Mouse (Mus musculus): Measurements from ENCODE around the gene Greb1. TPM values are rescaled to one million over a fixed set of nuclear protein-coding genes. Genes with fewer than 3 reads are reported as not detected.

Greb1 gene
- polyA plus RNA-seq, 2 experiments, result 0.41 to 1.1 TPM

- Histone ChIP-seq H3K27me3 (ENCODE audit: control insufficient read depth, insufficient read depth, low read length) (no peaks in the 10 kb centered on the region), H3K9ac (replicated peaks) (no peak overlapping the region)
- 68% methylated on average over 1 of the region's 1 CpGs for WGBS (ENCODE audit: insufficient replicate concordance)
Measured at GRCm38 (mm10) chr12:16630866-16631185, 169.9 kb downstream of the Greb1 start.

DNA sequence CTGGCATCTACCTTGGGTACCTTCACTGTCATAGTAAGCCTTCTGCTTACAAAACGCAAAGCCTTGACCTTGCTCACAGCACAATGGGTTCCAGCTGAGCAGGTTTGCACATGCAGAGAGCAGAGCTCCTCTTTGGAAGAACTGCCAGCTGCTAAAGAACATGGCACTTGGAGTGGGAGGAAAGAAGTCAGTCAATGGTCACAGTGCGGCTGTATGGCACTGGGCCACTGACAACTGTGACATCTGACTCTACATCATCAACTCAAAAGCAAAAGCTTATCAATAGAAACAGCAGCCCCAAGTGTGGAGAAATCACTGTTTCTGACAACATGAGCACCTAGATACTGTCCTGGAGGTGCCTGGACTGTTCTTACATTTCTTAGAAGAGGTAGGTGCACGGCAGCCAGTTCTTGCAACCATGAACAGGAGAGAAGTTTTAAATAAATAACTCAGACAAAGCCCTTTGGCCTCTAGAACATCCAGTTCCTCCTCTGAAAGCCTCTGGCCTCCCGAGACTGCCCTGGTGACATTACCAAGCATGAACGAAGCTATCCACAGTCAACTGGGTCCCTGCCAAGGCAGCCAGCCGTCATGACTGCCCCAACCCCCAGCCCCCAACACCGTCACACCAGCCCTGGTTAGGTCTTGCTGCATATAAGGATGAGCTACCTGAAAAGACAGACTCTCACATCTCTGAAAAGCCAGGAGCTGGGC lies 170.4 kb downstream of the Greb1 start:
- Histone ChIP-seq H3K4me3 (ENCODE audit: insufficient read depth in 1 of 2, low read depth in 2 of 2, low read length in 2 of 2) (no peak overlapping the region), H3K36me3 (replicated peaks; ENCODE audit: control insufficient read depth, insufficient read depth, low read depth) (no peaks in the 10 kb centered on the region), H3K27ac (no peak overlapping the region), H3K9ac (replicated peaks) (no peak overlapping the region), H3K9me3 (ENCODE audit: control insufficient read depth, low read length) (no peaks in the 10 kb centered on the region), H3K4me1 (replicated peaks; ENCODE audit: control insufficient read depth in 2 of 2, insufficient read depth in 2 of 2, low read length in 1 of 2) (no peaks in the 10 kb centered on the region), H3K4me2 (ENCODE audit: low read depth) (no peak overlapping the region), H3K27me3 (ENCODE audit: control insufficient read depth, insufficient read depth, low read length) (no peaks in the 10 kb centered on the region)
- no peak for ATAC-seq (ENCODE audit: insufficient read depth)
- TF ChIP-seq EP300 (IDR thresholded peaks at IDR 0.05; ENCODE audit: low read depth) (no peak), CTCF (IDR thresholded peaks at IDR 0.05; ENCODE audit: low read depth) (no peak)
- no peak for DNase-seq (ENCODE audit: low read depth in 3 of 3, low spot score in 3 of 3)
- WGBS (ENCODE audit: insufficient replicate concordance), result 52% methylated on average over 7 of the region's 7 CpGs

More at GRCm38 (mm10) chr12:16630866-16631185, 169.9 kb downstream of the Greb1 start:
- no peaks in the 10 kb centered on the region for H3K36me3 ChIP-seq (replicated peaks; ENCODE audit: control insufficient read depth, insufficient read depth, low read depth)
- H3K4me1 ChIP-seq (replicated peaks; ENCODE audit: control insufficient read depth in 2 of 2, insufficient read depth in 2 of 2, low read length in 1 of 2), result no peaks in the 10 kb centered on the region
- TF ChIP-seq EP300 (IDR thresholded peaks at IDR 0.05; ENCODE audit: low read depth) (no peak), CTCF (IDR thresholded peaks at IDR 0.05; ENCODE audit: low read depth) (no peak)
- no peak for ATAC-seq (ENCODE audit: insufficient read depth)
- H3K4me2 ChIP-seq (ENCODE audit: low read depth), result no peak overlapping the region
- no peak for DNase-seq (ENCODE audit: low read depth in 3 of 3, low spot score in 3 of 3)
- H3K4me3 ChIP-seq (ENCODE audit: insufficient read depth in 1 of 2, low read depth in 2 of 2, low read length in 2 of 2), result no peak overlapping the region
- H3K9me3 ChIP-seq (ENCODE audit: control insufficient read depth, low read length), result no peaks in the 10 kb centered on the region
- no peak overlapping the region for H3K27ac ChIP-seq

Small RNA genes within 50 kb of the gene (microRNA-seq; reads per million reads assigned to microRNA genes)
- gene Gm44305, result not detected

Other genes with a start within 250 kb of the Greb1 start
- 5.5 and 5.8 TPM in 2 replicates for gene Lpin1, start 189.9 kb downstream of the Greb1 start, polyA plus RNA-seq (2012; rRNA removed)
- 4.8 and 6.2 TPM in 2 replicates for gene Lpin1, start 189.9 kb downstream of the Greb1 start, polyA plus RNA-seq (2014; fragmentation: Nextera tagmentation; extraction: Ambion mirVana)
- gene Ntsr2, start 147.5 kb downstream of the Greb1 start, polyA plus RNA-seq (2012; rRNA removed), result not detected in 2 replicates
- not detected in 2 replicates for gene Ntsr2, start 147.5 kb downstream of the Greb1 start, polyA plus RNA-seq (2014; fragmentation: Nextera tagmentation; extraction: Ambion mirVana)
- 12.1 and 14.3 TPM in 2 replicates for gene E2f6, start 10.1 kb upstream of the Greb1 start, polyA plus RNA-seq (2012; rRNA removed)
- gene E2f6, start 10.1 kb upstream of the Greb1 start, polyA plus RNA-seq (2014; fragmentation: Nextera tagmentation; extraction: Ambion mirVana), result 15.5 and 17.7 TPM in 2 replicates
- gene Rock2, start 94.0 kb upstream of the Greb1 start, polyA plus RNA-seq (2012; rRNA removed), result 3.7 and 5.7 TPM in 2 replicates
- gene Rock2, start 94.0 kb upstream of the Greb1 start, polyA plus RNA-seq (2014; fragmentation: Nextera tagmentation; extraction: Ambion mirVana), result 5.1 and 6.6 TPM in 2 replicates
- gene Pqlc3, start 199.5 kb upstream of the Greb1 start, polyA plus RNA-seq (2012; rRNA removed), result 3.0 and 3.3 TPM in 2 replicates
- gene Pqlc3, start 199.5 kb upstream of the Greb1 start, polyA plus RNA-seq (2014; fragmentation: Nextera tagmentation; extraction: Ambion mirVana), result 4.6 and 5.0 TPM in 2 replicates
- gene 2410004P03Rik, start 210.8 kb upstream of the Greb1 start, polyA plus RNA-seq (2012; rRNA removed), result 0.02 and 0.05 TPM in 2 replicates
- gene 2410004P03Rik, start 210.8 kb upstream of the Greb1 start, polyA plus RNA-seq (2014; fragmentation: Nextera tagmentation; extraction: Ambion mirVana), result 0.03 TPM in 1 of 2 replicates, not detected in the other

Data from liver, embryonic 14.5 days (tissue).